Mouse (Mus musculus) left cerebral cortex, adult 9 months (tissue): ENCODE results near the gene Rpl27.
"Not testable (repeated sequence)": the region's sequence is repeated elsewhere in the genome, so short reads cannot be mapped to it uniquely, and the experiment has no call there.

Source experiments
- DNase-seq, 2 experiments: peaks; one replicate each; pipeline ENCODE4 v3.0.0; 2022; ENCODE audit warnings: low spot score in 2 of 2

The Rpl27 gene

DNA sequence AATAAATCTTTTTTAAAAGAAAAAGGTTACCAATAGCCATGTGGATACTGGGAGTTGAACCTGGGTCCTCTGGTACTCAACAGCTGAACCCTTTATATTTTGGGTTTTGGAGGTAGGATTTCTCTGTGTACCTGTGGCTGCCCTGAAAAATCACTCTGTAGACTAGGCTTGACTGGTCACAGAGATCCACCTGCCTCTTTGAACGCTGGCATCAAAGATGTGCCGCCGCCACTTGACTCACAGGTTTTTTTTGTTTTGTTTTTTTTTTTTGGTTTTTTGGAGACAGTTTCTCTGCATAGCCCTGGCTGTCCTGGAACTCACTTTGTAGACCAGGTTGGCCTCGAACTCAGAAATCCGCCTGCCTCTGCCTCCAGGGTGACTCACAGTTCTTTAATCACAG is 5.7 kb downstream of the Rpl27 start:
- DNase-seq = no peak

DNA sequence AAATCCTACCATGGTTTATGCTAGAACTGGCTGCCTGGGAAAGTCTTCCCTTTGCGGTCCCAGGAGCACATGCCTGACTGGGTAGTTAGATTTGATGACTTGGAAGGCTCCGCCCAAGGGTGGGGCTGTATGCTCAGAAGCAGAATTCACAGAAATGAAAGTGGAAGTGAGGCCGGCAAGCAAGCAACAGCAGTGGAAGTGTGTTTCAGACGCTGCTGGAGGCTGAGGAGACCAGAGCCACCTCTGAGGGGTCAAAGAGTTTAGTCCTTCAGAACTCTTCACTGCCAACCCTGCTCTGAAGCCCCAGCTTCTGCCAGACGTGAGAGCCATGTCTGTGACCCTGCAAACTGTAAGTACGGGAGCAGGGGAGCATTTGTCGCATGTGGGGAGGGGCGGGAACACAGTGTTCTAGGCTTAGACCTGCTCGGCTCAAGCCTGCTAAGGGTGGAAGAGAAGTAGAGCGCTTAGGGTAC is 6.2 kb downstream of the Rpl27 start, which contains the start of gene Ifi35:
Gene Ifi35, plus strand, starts transcription at position 134 of the 473 bp plus-strand sequence.
- no peak for DNase-seq

GRCm38 (mm10) chr11:101448899-101449298 is 6.8 kb downstream of the Rpl27 start:
- no peak for DNase-seq

GRCm38 (mm10) chr11:101449596-101449995 is 7.5 kb downstream of the Rpl27 start:
- not testable (repeated sequence) for DNase-seq

DNA sequence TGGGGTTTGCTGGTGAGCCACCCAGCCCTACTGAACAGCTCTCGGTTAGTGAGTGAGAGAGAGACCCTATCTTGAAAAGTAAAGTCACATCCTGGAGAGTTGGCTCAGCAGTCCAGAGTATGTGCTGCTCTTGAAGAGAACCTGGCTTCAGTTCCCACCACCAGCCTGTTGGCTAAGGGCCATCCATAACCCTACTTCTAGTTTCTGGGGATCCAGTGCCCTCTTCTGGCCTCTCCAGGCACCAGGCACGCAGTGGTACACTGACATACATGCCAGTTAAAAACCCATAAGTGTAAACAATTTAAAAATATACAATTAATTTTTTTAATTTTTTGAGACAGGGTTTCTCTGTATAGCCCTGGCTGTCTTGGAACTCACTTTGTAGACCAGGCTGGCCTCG is 8.3 kb downstream of the Rpl27 start:
- no peak for DNase-seq

GRCm38 (mm10) chr11:101451536-101451935 is 9.4 kb downstream of the Rpl27 start:
- DNase-seq = no peak

GRCm38 (mm10) chr11:101452093-101452774 is 10.1 kb downstream of the Rpl27 start:
- no peak for DNase-seq

GRCm38 (mm10) chr11:101454702-101455101 is 12.6 kb downstream of the Rpl27 start:
- DNase-seq = no peak

- no peak for DNase-seq
Measured at GRCm38 (mm10) chr11:101455627-101456026, 13.5 kb downstream of the Rpl27 start.

DNA sequence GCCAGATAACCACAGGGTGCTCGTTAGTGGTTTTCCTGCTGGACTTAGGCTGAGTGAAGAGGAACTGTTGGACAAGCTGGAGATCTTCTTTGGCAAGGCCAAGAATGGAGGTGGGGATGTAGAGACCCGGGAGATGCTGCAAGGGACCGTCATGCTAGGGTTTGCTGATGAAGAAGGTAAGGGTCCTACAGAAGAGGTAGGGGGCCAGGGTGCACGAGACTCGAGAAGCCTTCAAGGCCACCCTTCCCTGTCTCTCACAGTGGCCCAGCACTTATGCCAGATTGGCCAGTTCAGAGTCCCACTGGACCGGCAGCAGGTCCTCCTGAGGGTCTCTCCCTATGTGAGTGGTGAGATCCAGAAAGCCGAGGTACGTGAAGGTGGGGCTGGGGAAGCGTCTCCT is 15.5 kb downstream of the Rpl27 start:
- DNase-seq = no peak

- DNase-seq = no peak
Measured at GRCm38 (mm10) chr11:101458217-101458616, 16.1 kb downstream of the Rpl27 start.

GRCm38 (mm10) chr11:101459716-101460115 is 17.6 kb downstream of the Rpl27 start:
- no peak for DNase-seq

- no peak for DNase-seq
Measured at GRCm38 (mm10) chr11:101460321-101460720, 18.2 kb downstream of the Rpl27 start.

GRCm38 (mm10) chr11:101462141-101462540 is 20.0 kb downstream of the Rpl27 start:
- DNase-seq = no peak

- DNase-seq = no peak
Measured at GRCm38 (mm10) chr11:101462583-101463440, 20.7 kb downstream of the Rpl27 start.

DNA sequence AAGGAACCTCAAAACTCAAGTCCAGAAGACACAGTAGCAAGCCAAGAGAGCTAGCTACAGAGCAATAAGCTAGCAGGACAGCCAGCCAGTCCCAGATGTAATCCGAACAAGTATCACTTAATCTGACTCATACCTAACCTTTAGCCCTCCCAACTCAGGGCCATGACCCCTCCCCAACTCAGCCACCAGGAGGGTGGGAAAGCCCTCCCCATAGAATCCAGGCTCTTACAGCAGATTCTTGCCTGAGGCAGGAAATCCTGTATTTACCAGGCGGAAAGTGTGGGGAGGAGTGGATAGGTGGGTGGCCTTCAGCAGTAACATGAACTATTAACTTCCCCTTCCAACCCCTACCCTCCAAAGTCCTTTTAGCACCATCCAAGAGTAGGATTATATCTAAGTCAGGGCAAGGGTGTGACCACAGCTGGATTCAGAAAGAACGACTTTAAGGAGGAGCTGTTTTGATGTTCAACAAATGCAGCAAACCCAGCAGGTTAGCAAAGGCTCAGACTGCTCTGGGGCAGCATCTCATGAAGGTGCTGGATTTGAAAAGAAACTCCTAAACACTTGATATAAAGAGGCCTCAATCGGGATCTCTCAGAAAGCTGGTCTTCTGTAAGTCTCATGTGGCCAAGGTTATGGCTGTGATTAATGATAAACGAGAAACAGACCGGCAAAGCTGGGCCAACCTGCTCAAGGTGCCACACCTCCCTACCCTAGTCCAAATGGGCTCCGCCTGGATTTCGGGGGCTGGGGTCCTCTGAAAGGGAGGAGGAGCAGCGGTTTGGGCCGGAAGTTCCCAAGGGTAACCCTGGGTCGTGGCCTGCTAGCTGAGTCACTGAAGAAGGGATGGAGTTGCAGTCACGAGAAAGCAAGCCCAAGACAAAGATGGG is 22.4 kb downstream of the Rpl27 start, which contains the start of gene Rnd2:
Gene Rnd2, plus strand, starts transcription at position 789 of the 890 bp plus-strand sequence.
- no peak for DNase-seq

GRCm38 (mm10) chr11:101465101-101465868 is 23.2 kb downstream of the Rpl27 start:
- peak in 1 of 2 experiments; percentile 42 for DNase-seq

- DNase-seq = peak in 1 of 2 experiments; percentile 46
Measured at GRCm38 (mm10) chr11:101465869-101466551, 23.9 kb downstream of the Rpl27 start, which contains the start of gene Vat1. Vat1 (minus strand) TSS chr11:101466230.

- not testable (repeated sequence) for DNase-seq
Measured at GRCm38 (mm10) chr11:101466552-101466950, 24.5 kb downstream of the Rpl27 start.
